Mouse (Mus musculus) thymus, adult 2 months (tissue): ENCODE data around the gene Zc3h12d. TPM values are rescaled to one million over a fixed set of nuclear protein-coding genes. Genes with fewer than 3 reads are reported as not detected.

Experiments used
- DNase-seq: peaks from one replicate; pipeline ENCODE4 v3.0.0; 2021
- H3K27ac ChIP-seq: fragments of 200-500 bp; 2 replicates; pipeline ENCODE4 v1.5.1; 2012; ENCODE audit warnings: low read length, control low read depth; ENCODE audit not compliant: control insufficient read depth, insufficient read depth
- H3K27me3 ChIP-seq: fragments of 200-500 bp; 2 replicates; pipeline ENCODE4 v1.6.1; 2012; ENCODE audit warnings: mild to moderate bottlenecking, low read length, moderate library complexity, mixed read lengths; ENCODE audit not compliant: control insufficient read depth, insufficient read depth
- H3K36me3 ChIP-seq: fragments of 200-500 bp; 2 replicates; pipeline ENCODE4 v1.6.1; 2012; ENCODE audit warnings: mild to moderate bottlenecking, low read length, moderate library complexity; ENCODE audit not compliant: control insufficient read depth, insufficient read depth
- H3K4me1 ChIP-seq: fragments of 200-500 bp; replicated peaks from 2 replicates; pipeline ENCODE4 v1.6.1; 2012; ENCODE audit warnings: low read length; ENCODE audit not compliant: control insufficient read depth, insufficient read depth
- H3K4me3 ChIP-seq: fragments of 200-500 bp; 2 replicates; pipeline ENCODE4 v1.5.1; 2012; ENCODE audit warnings: mild to moderate bottlenecking, low read length, control low read depth, moderate library complexity; ENCODE audit not compliant: control insufficient read depth, insufficient read depth
- CTCF ChIP-seq: fragments of 200-500 bp; IDR thresholded peaks from 2 replicates; pipeline ENCODE4 v1.5.1; 2012; ENCODE audit warnings: mild to moderate bottlenecking, control low read depth, low read length, moderate library complexity, borderline replicate concordance; ENCODE audit not compliant: control insufficient read depth, poor library complexity, insufficient read depth; ENCODE audit errors: extremely low read depth
- POLR2A ChIP-seq: fragments of 200-500 bp; IDR thresholded peaks from 2 replicates; pipeline ENCODE4 v1.6.1; 2012; ENCODE audit warnings: mild to moderate bottlenecking, low read length, control low read depth, moderate library complexity; ENCODE audit not compliant: control insufficient read depth, poor library complexity, insufficient read depth; ENCODE audit errors: extremely low read depth
- WGBS: fragments of 180-500 bp; shearing (Covaris S2); methylation state at CpG from one replicate; pipeline ENCODE4 v1.1.7; 2018; 5-methylcytosine and 5-hydroxymethylcytosine counted together
- polyA plus RNA-seq: library from polyadenylated mRNA; depleted of rRNA; stranded (reverse); fragments of >200 nt; gene quantifications from 2 replicates; pipeline ENCODE4 v1.2.3, GENCODE M21; 2012

Zc3h12d gene
- polyA plus RNA-seq, 1 experiment, result 5.6 TPM

GRCm38 (mm10) chr10:7841571-7842080, 9.4 kb downstream of the Zc3h12d start:
- H3K27ac ChIP-seq, result no peak overlapping the region
- WGBS, result 27% methylated on average over 14 of the region's 14 CpGs
- TF ChIP-seq POLR2A (no peak), CTCF (no peak)
- H3K36me3 ChIP-seq, result no peaks in the 10 kb centered on the region
- no peak for DNase-seq
- peaks cover 38% of the 10 kb centered on the region for H3K4me1 ChIP-seq
- no peak overlapping the region for H3K4me3 ChIP-seq
- no peaks in the 10 kb centered on the region for H3K27me3 ChIP-seq

- no peak for DNase-seq
- 77% methylated on average over 4 of the region's 4 CpGs for WGBS
Measured at GRCm38 (mm10) chr10:7843181-7843580, 10.9 kb downstream of the Zc3h12d start.

GRCm38 (mm10) chr10:7844161-7844560, 11.9 kb downstream of the Zc3h12d start:
- peaks cover 32% of the 10 kb centered on the region for H3K4me1 ChIP-seq
- TF ChIP-seq POLR2A, result no peak
- TF ChIP-seq CTCF, result no peak
- peak; percentile 59 for DNase-seq
- no peak overlapping the region for H3K4me3 ChIP-seq
- 21% methylated on average over 4 of the region's 4 CpGs for WGBS
- H3K27ac ChIP-seq, result no peak overlapping the region
- H3K36me3 ChIP-seq, result no peaks in the 10 kb centered on the region
- no peaks in the 10 kb centered on the region for H3K27me3 ChIP-seq

More at GRCm38 (mm10) chr10:7843181-7843580, 10.9 kb downstream of the Zc3h12d start:
- no peak overlapping the region for H3K27ac ChIP-seq
- H3K4me3 ChIP-seq, result no peak overlapping the region
- H3K27me3 ChIP-seq, result no peaks in the 10 kb centered on the region
- TF ChIP-seq POLR2A (no peak), CTCF (no peak)
- H3K4me1 ChIP-seq, result peaks cover 38% of the 10 kb centered on the region
- no peaks in the 10 kb centered on the region for H3K36me3 ChIP-seq

- 91% methylated on average over 8 of the region's 8 CpGs for WGBS
- Histone ChIP-seq H3K27me3 (no peaks in the 10 kb centered on the region), H3K27ac (no peak overlapping the region), H3K4me3 (no peak overlapping the region), H3K36me3 (no peaks in the 10 kb centered on the region), H3K4me1 (peaks cover 24% of the 10 kb centered on the region)
- TF ChIP-seq CTCF, result no peak
- TF ChIP-seq POLR2A, result no peak
- no peak for DNase-seq
Measured at GRCm38 (mm10) chr10:7845136-7845535, 12.9 kb downstream of the Zc3h12d start.

- Histone ChIP-seq H3K4me3 (no peak overlapping the region), H3K4me1 (peaks cover 24% of the 10 kb centered on the region), H3K27me3 (no peaks in the 10 kb centered on the region), H3K36me3 (no peaks in the 10 kb centered on the region), H3K27ac (no peak overlapping the region)
- no peak for DNase-seq
- WGBS, result 90% methylated on average over 4 of the region's 4 CpGs
- TF ChIP-seq POLR2A (no peak), CTCF (no peak)
Measured at GRCm38 (mm10) chr10:7845991-7846390, 13.7 kb downstream of the Zc3h12d start.

- no peaks in the 10 kb centered on the region for H3K27me3 ChIP-seq
- peaks cover 14% of the 10 kb centered on the region for H3K4me1 ChIP-seq
- no peak for DNase-seq
- TF ChIP-seq POLR2A, result no peak
- no peak for TF ChIP-seq CTCF
- H3K27ac ChIP-seq, result no peak overlapping the region
- WGBS, result 18% methylated on average over 2 of the region's 2 CpGs
- no peaks in the 10 kb centered on the region for H3K36me3 ChIP-seq
- no peak overlapping the region for H3K4me3 ChIP-seq
Measured at GRCm38 (mm10) chr10:7847166-7847605, 14.9 kb downstream of the Zc3h12d start.

GRCm38 (mm10) chr10:7851891-7852290, 19.6 kb downstream of the Zc3h12d start:
- no peak overlapping the region for H3K4me3 ChIP-seq
- no peak for DNase-seq
- H3K27me3 ChIP-seq, result no peaks in the 10 kb centered on the region
- no peak overlapping the region for H3K27ac ChIP-seq
- TF ChIP-seq CTCF (no peak), POLR2A (no peak)
- no peaks in the 10 kb centered on the region for H3K4me1 ChIP-seq
- no peaks in the 10 kb centered on the region for H3K36me3 ChIP-seq
- WGBS, result 70% methylated on average over 3 of the region's 3 CpGs
